Mouse (Mus musculus) CD8-positive naive resting alpha-beta T cell, adult 2 months (primary cell): Measurements from ENCODE around the gene Sprr2j-ps.

Source experiments
- DNase-seq, 2 experiments: peaks; one replicate each; pipeline ENCODE4 v3.0.0; 2022; ENCODE audit warnings: low read depth in 2 of 2, low spot score in 2 of 2

Sprr2j-ps gene

GRCm38 (mm10) chr3:92417782-92418181 is at the start of gene Sprr2j-ps:
Gene Sprr2j-ps (plus strand): TSS chr3:92418082.
- DNase-seq: no peak

GRCm38 (mm10) chr3:92373613-92374012 is 44.3 kb upstream of the Sprr2j-ps start:
- DNase-seq: no peak

GRCm38 (mm10) chr3:92385385-92385784 is 32.5 kb upstream of the Sprr2j-ps start, which contains the start of gene Sprr2h:
Gene Sprr2h (plus strand): TSS chr3:92385685.
- DNase-seq: no peak

- DNase-seq: no peak
Measured at GRCm38 (mm10) chr3:92394301-92394700, 23.6 kb upstream of the Sprr2j-ps start.

GRCm38 (mm10) chr3:92407691-92408090 is 10.2 kb upstream of the Sprr2j-ps start, which contains the start of gene Sprr2i:
Gene Sprr2i (plus strand): TSS chr3:92407991.
- no peak for DNase-seq

- no peak for DNase-seq
Measured at GRCm38 (mm10) chr3:92429323-92429722, 11.4 kb downstream of the Sprr2j-ps start, which contains the start of gene Gm9774. Gene Gm9774 (minus strand): TSS chr3:92429423.

- DNase-seq: no peak
Measured at GRCm38 (mm10) chr3:92432282-92432681, 14.4 kb downstream of the Sprr2j-ps start, which contains the start of gene Sprr2k. Gene Sprr2k (plus strand): TSS chr3:92432582.

GRCm38 (mm10) chr3:92438689-92439088 is 20.8 kb downstream of the Sprr2j-ps start, which contains the start of gene Sprr1b:
Gene Sprr1b (minus strand): TSS chr3:92438789.
- no peak for DNase-seq

- DNase-seq: no peak
Measured at GRCm38 (mm10) chr3:92440177-92440576, 22.3 kb downstream of the Sprr2j-ps start.

GRCm38 (mm10) chr3:92455151-92455550 is 37.3 kb downstream of the Sprr2j-ps start:
- no peak for DNase-seq

GRCm38 (mm10) chr3:92458620-92459019 is 40.7 kb downstream of the Sprr2j-ps start, which contains the start of gene Sprr3:
Gene Sprr3 (minus strand): TSS chr3:92458720.
- no peak for DNase-seq

- no peak for DNase-seq
Measured at GRCm38 (mm10) chr3:92466576-92466975, 48.7 kb downstream of the Sprr2j-ps start.

- DNase-seq: no peak
Measured at GRCm38 (mm10) chr3:92467424-92467823, 49.5 kb downstream of the Sprr2j-ps start.
